ENCODE assay signal across 24 mouse cellular contexts in genomic region chr10:67180021-67180420, GRCm38 (mm10).
DNase-seq lines count a peak whose midpoint lies in the region; ATAC-seq and TF ChIP-seq lines count a peak whose summit lies in the region.
"Had no signal": no experiment of that assay in that cellular context is flagged by ENCODE, and none has a peak within 500 bp of the region (broad histone marks: within the 10 kb centered on the region; RNA-seq: fewer than 3 reads in every experiment).

No protein-coding gene starts in this region.

- no peaks in the 10 kb centered on the region for H3K36me3 ChIP-seq in liver, postnatal 0 days (replicated peaks; ENCODE audit: insufficient read depth, low read length)
- H3K36me3 ChIP-seq in liver, embryonic 11.5 days (ENCODE audit: control insufficient read depth, insufficient read depth, low read length), result no peaks in the 10 kb centered on the region
- no peaks in the 10 kb centered on the region for H3K36me3 ChIP-seq in intestine, embryonic 16.5 days (ENCODE audit: control insufficient read depth, insufficient read depth, low read length)
- no peaks in the 10 kb centered on the region for H3K36me3 ChIP-seq in kidney, embryonic 14.5 days (ENCODE audit: control insufficient read depth, insufficient read depth, low read length)
- H3K36me3 ChIP-seq: forebrain, embryonic 10.5 days; heart, embryonic 10.5 days; heart, embryonic 13.5 days; hindbrain, embryonic 12.5 days; hindbrain, embryonic 15.5 days had no signal

- DNase-seq in heart, adult 11 months, result peak; percentile 54
- DNase-seq in heart, postnatal 14 days, result no peak
- no peak for DNase-seq in liver, postnatal 0 days
- no peak for DNase-seq in liver, embryonic 11.5 days (ENCODE audit: low spot score)
- DNase-seq in layer of hippocampus, postnatal 10 days (ENCODE audit: low spot score in 2 of 2), result no peak
- no peak for DNase-seq in cerebellum, adult 18-20 months
- DNase-seq: adrenal gland, adult 8-10 months; adrenal gland, postnatal 25 days; B cell, adult 2 months; cerebellum, adult 11-12 months; cerebellum, adult 9-10 months; cerebellum, postnatal 14 days; gastrocnemius, adult 2 months; gastrocnemius, postnatal 14 days; heart, adult 2 months had no signal

- TF ChIP-seq EP300 in liver, postnatal 0 days (IDR thresholded peaks at IDR 0.05; ENCODE audit: low read depth), result no peak

- 91% methylated on average over 8 of the region's 8 CpGs for WGBS in liver, postnatal 0 days (ENCODE audit: insufficient replicate concordance)
- WGBS in liver, embryonic 11.5 days, result 93% methylated on average over 8 of the region's 8 CpGs
- WGBS in intestine, embryonic 16.5 days, result 78% methylated on average over 8 of the region's 8 CpGs
- 86% methylated on average over 8 of the region's 8 CpGs for WGBS in kidney, embryonic 14.5 days

- H3K4me1 ChIP-seq in liver, postnatal 0 days (ENCODE audit: insufficient read depth), result peaks cover 45% of the 10 kb centered on the region
- H3K4me1 ChIP-seq in liver, embryonic 11.5 days (replicated peaks; ENCODE audit: control insufficient read depth, insufficient read depth, low read length), result peaks cover 27% of the 10 kb centered on the region
- H3K4me1 ChIP-seq in intestine, embryonic 16.5 days (ENCODE audit: control insufficient read depth, insufficient read depth, low read length), result peaks cover 18% of the 10 kb centered on the region
- H3K4me1 ChIP-seq in kidney, embryonic 14.5 days (ENCODE audit: control insufficient read depth, insufficient read depth, low read length), result peaks cover 10% of the 10 kb centered on the region; the same call in 1 of the 2 replicates

- H3K4me2 ChIP-seq in liver, postnatal 0 days (ENCODE audit: low read depth, low read length), result 0 out of 2 replicates have a peak overlapping the region, but pooled peaks have one; percentile 18
- H3K4me2 ChIP-seq in liver, embryonic 11.5 days, result no peak overlapping the region
- H3K4me2 ChIP-seq in intestine, embryonic 16.5 days (ENCODE audit: low read depth, low read length), result no peak overlapping the region
- no peak overlapping the region for H3K4me2 ChIP-seq in kidney, embryonic 14.5 days (replicated peaks; ENCODE audit: low read depth, low read length)
- H3K4me2 ChIP-seq: forebrain, embryonic 13.5 days; heart, embryonic 13.5 days; hindbrain, embryonic 12.5 days; hindbrain, embryonic 15.5 days had no signal

- no peak for TF ChIP-seq CTCF in liver, postnatal 0 days (IDR thresholded peaks at IDR 0.05; ENCODE audit: low read depth)

- no peak for ATAC-seq in liver, postnatal 0 days
- ATAC-seq in liver, embryonic 11.5 days (replicated peaks; ENCODE audit: low FRiP score), result no peak
- no peak for ATAC-seq in intestine, embryonic 16.5 days
- no peak for ATAC-seq in kidney, embryonic 14.5 days (ENCODE audit: low FRiP score, low TSS enrichment)
- ATAC-seq: forebrain, embryonic 13.5 days; forebrain, embryonic 16.5 days had no signal

- H3K27ac ChIP-seq in liver, postnatal 0 days (ENCODE audit: low read depth), result no peak overlapping the region
- H3K27ac ChIP-seq in liver, embryonic 11.5 days (ENCODE audit: low read depth, low read length), result no peak overlapping the region
- 0 out of 2 replicates have a peak overlapping the region, but pooled peaks have one; percentile 42 for H3K27ac ChIP-seq in intestine, embryonic 16.5 days (ENCODE audit: low read length)
- H3K27ac ChIP-seq in kidney, embryonic 14.5 days (ENCODE audit: low read depth, low read length), result no peak overlapping the region
- H3K27ac ChIP-seq: forebrain, embryonic 10.5 days; forebrain, embryonic 13.5 days; heart, adult 2 months; heart, embryonic 10.5 days; heart, embryonic 13.5 days; hindbrain, embryonic 12.5 days; hindbrain, embryonic 15.5 days had no signal

- intact Hi-C loops in heart, postnatal 14 days (cut with DNase I), result no loop called here

- H3K9me3 ChIP-seq in liver, postnatal 0 days (ENCODE audit: low read length), result no peaks in the 10 kb centered on the region
- H3K9me3 ChIP-seq in liver, embryonic 11.5 days (ENCODE audit: control insufficient read depth, low read length), result no peaks in the 10 kb centered on the region
- no peaks in the 10 kb centered on the region for H3K9me3 ChIP-seq in intestine, embryonic 16.5 days (ENCODE audit: control insufficient read depth, low read length)
- H3K9me3 ChIP-seq in kidney, embryonic 14.5 days (ENCODE audit: control insufficient read depth, low read length), result no peaks in the 10 kb centered on the region
- H3K9me3 ChIP-seq: forebrain, embryonic 10.5 days; forebrain, embryonic 13.5 days; heart, embryonic 10.5 days; heart, embryonic 13.5 days; hindbrain, embryonic 12.5 days; hindbrain, embryonic 15.5 days had no signal

- H3K27me3 ChIP-seq in liver, postnatal 0 days (ENCODE audit: insufficient read depth, low read length), result no peaks in the 10 kb centered on the region
- no peaks in the 10 kb centered on the region for H3K27me3 ChIP-seq in liver, embryonic 11.5 days (replicated peaks; ENCODE audit: control insufficient read depth, insufficient read depth, low read length)
- H3K27me3 ChIP-seq in intestine, embryonic 16.5 days (replicated peaks; ENCODE audit: control insufficient read depth, insufficient read depth, low read length), result no peaks in the 10 kb centered on the region
- H3K27me3 ChIP-seq in kidney, embryonic 14.5 days (ENCODE audit: control insufficient read depth, insufficient read depth, low read length), result no peaks in the 10 kb centered on the region
- H3K27me3 ChIP-seq: forebrain, embryonic 13.5 days; heart, embryonic 13.5 days; hindbrain, embryonic 12.5 days; hindbrain, embryonic 15.5 days had no signal

- no peak overlapping the region for H3K4me3 ChIP-seq in liver, postnatal 0 days (ENCODE audit: low read depth, low read length)
- no peak overlapping the region for H3K4me3 ChIP-seq in liver, embryonic 11.5 days (ENCODE audit: low read depth, low read length)
- H3K4me3 ChIP-seq in intestine, embryonic 16.5 days (ENCODE audit: low read length), result no peak overlapping the region
- H3K4me3 ChIP-seq in kidney, embryonic 14.5 days (ENCODE audit: low read length), result no peak overlapping the region
- H3K4me3 ChIP-seq: forebrain, embryonic 10.5 days; forebrain, embryonic 13.5 days; gastrocnemius, adult 2 months; heart, adult 2 months; heart, embryonic 10.5 days; heart, embryonic 13.5 days; hindbrain, embryonic 12.5 days; hindbrain, embryonic 15.5 days had no signal

- no peak overlapping the region for H3K9ac ChIP-seq in liver, postnatal 0 days (replicated peaks)
- H3K9ac ChIP-seq in liver, embryonic 11.5 days (ENCODE audit: low read depth, low read length), result no peak overlapping the region
- no peak overlapping the region for H3K9ac ChIP-seq in intestine, embryonic 16.5 days (ENCODE audit: low read depth, low read length)
- no peak overlapping the region for H3K9ac ChIP-seq in kidney, embryonic 14.5 days (ENCODE audit: low read depth, low read length)
- H3K9ac ChIP-seq: forebrain, embryonic 13.5 days; heart, embryonic 13.5 days; hindbrain, embryonic 12.5 days; hindbrain, embryonic 15.5 days had no signal
